Comparison of ENCODE assay signal across 20 mouse cellular contexts in the genomic region with DNA sequence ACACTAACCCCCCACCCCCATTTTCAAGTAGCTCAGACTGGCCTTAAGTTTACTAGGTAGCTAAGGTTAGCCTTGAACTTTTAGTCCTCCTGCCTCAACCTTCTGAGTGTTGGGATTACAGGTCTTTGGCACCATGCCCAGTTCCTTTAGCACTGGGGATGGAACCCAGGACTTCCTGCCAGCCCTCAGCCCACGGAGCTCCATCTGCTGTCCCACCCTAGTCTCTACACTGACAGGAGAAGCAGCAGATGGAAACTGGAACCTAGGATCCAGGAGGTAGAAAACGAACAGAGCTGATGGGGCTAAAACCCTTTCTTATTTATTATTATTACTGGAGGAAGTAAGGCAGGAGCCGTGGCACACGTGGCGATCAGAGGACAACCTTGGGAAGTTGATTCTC. TPM values are rescaled to one million over a fixed set of nuclear protein-coding genes. Genes with fewer than 3 reads are reported as not detected.
DNase-seq lines count a peak whose midpoint lies in the region; ATAC-seq lines count a peak whose summit lies in the region.
"Had no signal": no experiment of that assay in that cellular context is flagged by ENCODE, and none has a peak within 500 bp of the region (broad histone marks: within the 10 kb centered on the region; RNA-seq: fewer than 3 reads in every experiment).

No protein-coding gene starts in this region.

- no peak for ATAC-seq in liver, embryonic 16.5 days (ENCODE audit: low read depth)
- ATAC-seq: midbrain, embryonic 15.5 days had no signal

- peak; percentile 17 for DNase-seq in left cerebral cortex, postnatal 4 days
- DNase-seq in left cerebral cortex, postnatal 36 days (ENCODE audit: low spot score in 2 of 2), result no peak
- DNase-seq in ZHBTc4 (ENCODE audit: low read depth, low spot score), result peak; percentile 26
- DNase-seq in layer of hippocampus, adult 8-10 months (ENCODE audit: low spot score in 2 of 2), result peak; percentile 35 to 42
- no peak for DNase-seq in lung, postnatal 14 days
- DNase-seq in urinary bladder, adult 2 months (ENCODE audit: low spot score), result no peak
- no peak for DNase-seq in Muller cell, postnatal 12 days (ENCODE audit: inconsistent ontology term)
- DNase-seq: cerebellum, adult 11-12 months; gastrocnemius, postnatal 10 days; heart, adult 2 months; kidney, adult 18-20 months; kidney, postnatal 10 days; spleen, adult 18-20 months; thymus, postnatal 4 days had no signal

- 72% methylated on average over 5 of the region's 5 CpGs for WGBS in liver, embryonic 16.5 days (ENCODE audit: insufficient replicate concordance)

- H3K4me2 ChIP-seq in liver, embryonic 16.5 days (ENCODE audit: low read depth, low read length), result no peak overlapping the region
- H3K4me2 ChIP-seq: embryonic facial prominence, embryonic 13.5 days; lung, embryonic 15.5 days; midbrain, embryonic 15.5 days had no signal

- intact Hi-C loops in left cerebral cortex, postnatal 4 days (cut with DNase I), result no loop called here
- intact Hi-C loops in left cerebral cortex, postnatal 36 days (cut with DNase I), result no loop called here

- H3K9ac ChIP-seq in liver, embryonic 16.5 days (ENCODE audit: low read depth, low read length), result peak overlapping the region; percentile 19; the same call in 1 of the 2 replicates
- H3K9ac ChIP-seq: embryonic facial prominence, embryonic 13.5 days; lung, embryonic 15.5 days; midbrain, embryonic 15.5 days had no signal

- peaks cover 54% of the 10 kb centered on the region for H3K4me1 ChIP-seq in liver, embryonic 16.5 days (ENCODE audit: control insufficient read depth, low read depth, low read length)
- H3K4me1 ChIP-seq: embryonic facial prominence, embryonic 13.5 days; lung, embryonic 15.5 days; midbrain, embryonic 15.5 days had no signal

- peak overlapping the region; percentile 94 for H3K27ac ChIP-seq in liver, embryonic 16.5 days (ENCODE audit: low read length)
- H3K27ac ChIP-seq: embryonic facial prominence, embryonic 13.5 days; heart, adult 2 months; hindbrain, embryonic 10.5 days; lung, embryonic 15.5 days; midbrain, embryonic 15.5 days had no signal

- no peaks in the 10 kb centered on the region for H3K9me3 ChIP-seq in liver, embryonic 16.5 days (replicated peaks; ENCODE audit: control insufficient read depth, low read length)
- H3K9me3 ChIP-seq: embryonic facial prominence, embryonic 13.5 days; hindbrain, embryonic 10.5 days; lung, embryonic 15.5 days; megakaryocyte, embryonic 14.5 days; midbrain, embryonic 15.5 days had no signal

- H3K27me3 ChIP-seq in liver, embryonic 16.5 days (ENCODE audit: control insufficient read depth, insufficient read depth, low read depth, low read length), result no peaks in the 10 kb centered on the region
- H3K27me3 ChIP-seq: embryonic facial prominence, embryonic 13.5 days; lung, embryonic 15.5 days; midbrain, embryonic 15.5 days had no signal

- H3K4me3 ChIP-seq in liver, embryonic 16.5 days (ENCODE audit: low read depth, low read length), result no peak overlapping the region
- H3K4me3 ChIP-seq: embryonic facial prominence, embryonic 13.5 days; heart, adult 2 months; hindbrain, embryonic 10.5 days; lung, embryonic 15.5 days; megakaryocyte, embryonic 14.5 days; midbrain, embryonic 15.5 days had no signal

- H3K36me3 ChIP-seq in liver, embryonic 16.5 days (ENCODE audit: control insufficient read depth, insufficient read depth), result no peaks in the 10 kb centered on the region
- H3K36me3 ChIP-seq: embryonic facial prominence, embryonic 13.5 days; hindbrain, embryonic 10.5 days; lung, embryonic 15.5 days; midbrain, embryonic 15.5 days had no signal

RNA-seq across cellular contexts. Expression of a gene that starts 48.6 kb away (rescaled TPM):
- total RNA-seq in left cerebral cortex, postnatal 4 days (2021), result 1 to 10 TPM; 3.1 to 3.2 TPM
- 1 to 10 TPM; 3.7 to 3.9 TPM for total RNA-seq in left cerebral cortex, postnatal 36 days (2021)
- total RNA-seq in layer of hippocampus, adult 8-10 months (2022), result 10 to 100 TPM in 3 of 4 experiments, 1 to 10 TPM in 1; 7.7 to 15.9 (median 13.5) TPM
- polyA plus RNA-seq in liver, embryonic 16.5 days (2015; fragmentation: Nextera tagmentation; extraction: Ambion mirVana), result 4.9 and 6.0 TPM in 2 replicates
- polyA plus RNA-seq in urinary bladder, adult 2 months (2012; rRNA removed), result 2.7 and 3.3 TPM in 2 replicates

Comparison
In these comparisons a context has a peak if more than half of its experiments do, and no peak if none do; other contexts are left out.
1. DNase-seq: peak in left cerebral cortex, postnatal 4 days (single experiment), ZHBTc4 (single experiment) and layer of hippocampus, adult 8-10 months (2 of 2); none in left cerebral cortex, postnatal 36 days (0 of 2), lung, postnatal 14 days (single experiment), urinary bladder, adult 2 months (single experiment) and Muller cell, postnatal 12 days (single experiment).